Mouse (Mus musculus) small intestine, adult 2 months (tissue): ENCODE measurements around the gene Oser1. TPM values are rescaled to one million over a fixed set of nuclear protein-coding genes. Genes with fewer than 3 reads are reported as not detected.

ENCODE experiments used
- H3K27ac ChIP-seq: fragments of 200-500 bp; 2 replicates; pipeline ENCODE4 v1.5.1; 2012; ENCODE audit warnings: low read depth, low read length, control low read depth, inconsistent platforms; ENCODE audit not compliant: insufficient read depth
- H3K27me3 ChIP-seq: fragments of 200-500 bp; 2 replicates; pipeline ENCODE4 v1.6.1; 2012; ENCODE audit warnings: mild to moderate bottlenecking, moderate library complexity, low read length, inconsistent platforms; ENCODE audit not compliant: control insufficient read depth, insufficient read depth
- H3K36me3 ChIP-seq: fragments of 200-500 bp; 2 replicates; pipeline ENCODE4 v1.6.1; 2012; ENCODE audit warnings: mild to moderate bottlenecking, low read length, control low read depth, inconsistent platforms; ENCODE audit not compliant: control insufficient read depth, insufficient read depth
- H3K4me1 ChIP-seq: fragments of 200-500 bp; 2 replicates; pipeline ENCODE4 v1.6.1; 2012; ENCODE audit warnings: low read length, inconsistent platforms, mixed read lengths; ENCODE audit not compliant: control insufficient read depth, insufficient read depth, insufficient read length
- H3K4me3 ChIP-seq: fragments of 200-500 bp; 2 replicates; pipeline ENCODE4 v1.5.1; 2012; ENCODE audit warnings: low read depth, mild to moderate bottlenecking, control low read depth, inconsistent platforms, low read length, moderate library complexity
- CTCF ChIP-seq: fragments of 200-500 bp; IDR thresholded peaks from 2 replicates; pipeline ENCODE4 v1.5.1; 2012; ENCODE audit warnings: low read depth, mild to moderate bottlenecking, control low read depth, inconsistent platforms, low read length, moderate library complexity, mixed read lengths; ENCODE audit not compliant: insufficient replicate concordance, insufficient read length; ENCODE audit errors: extremely low read depth
- POLR2A ChIP-seq: fragments of 200-500 bp; IDR thresholded peaks from 2 replicates; pipeline ENCODE4 v1.6.1; 2012; ENCODE audit warnings: low read depth, mild to moderate bottlenecking, control low read depth, inconsistent platforms, low read length, moderate library complexity
- WGBS: fragments of 180-500 bp; shearing (Covaris S2); methylation state at CpG from one replicate; pipeline ENCODE4 v1.1.7; 2018; 5-methylcytosine and 5-hydroxymethylcytosine counted together
- polyA plus RNA-seq: library from polyadenylated mRNA; depleted of rRNA; stranded (reverse); fragments of >200 nt; gene quantifications from 2 replicates; pipeline ENCODE4 v1.2.3, GENCODE M21; 2012

Oser1 gene
- polyA plus RNA-seq, 1 experiment = 12.2 TPM

DNA sequence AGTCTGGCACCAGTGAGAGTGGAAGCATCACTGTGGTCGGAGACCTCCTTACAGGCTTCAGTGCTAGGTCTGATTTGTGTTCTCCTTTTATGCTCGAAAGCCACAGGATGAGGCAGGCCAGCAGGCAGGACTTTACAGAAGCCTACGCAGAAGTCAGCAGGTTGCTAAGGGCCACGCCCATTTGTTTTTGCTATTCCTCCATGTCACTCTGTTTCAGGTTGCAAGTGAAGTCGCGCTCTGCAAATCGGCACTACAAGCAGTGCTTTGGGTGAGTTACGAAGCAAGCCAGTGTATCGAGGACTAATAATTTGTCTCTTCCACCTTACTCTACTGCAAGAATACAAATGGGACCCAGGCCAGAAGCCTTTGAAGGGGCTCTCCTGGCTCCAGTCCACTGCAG is 6.8 kb upstream of the Oser1 start:
- TF ChIP-seq POLR2A = no peak
- TF ChIP-seq CTCF = no peak
- no peaks in the 10 kb centered on the region for H3K36me3 ChIP-seq
- H3K27ac ChIP-seq = no peak overlapping the region
- H3K4me3 ChIP-seq = no peak overlapping the region
- WGBS = 85% methylated on average over 9 of the region's 9 CpGs
- H3K4me1 ChIP-seq = peaks cover 5% of the 10 kb centered on the region; the same call in 1 of the 2 replicates
- no peaks in the 10 kb centered on the region for H3K27me3 ChIP-seq

DNA sequence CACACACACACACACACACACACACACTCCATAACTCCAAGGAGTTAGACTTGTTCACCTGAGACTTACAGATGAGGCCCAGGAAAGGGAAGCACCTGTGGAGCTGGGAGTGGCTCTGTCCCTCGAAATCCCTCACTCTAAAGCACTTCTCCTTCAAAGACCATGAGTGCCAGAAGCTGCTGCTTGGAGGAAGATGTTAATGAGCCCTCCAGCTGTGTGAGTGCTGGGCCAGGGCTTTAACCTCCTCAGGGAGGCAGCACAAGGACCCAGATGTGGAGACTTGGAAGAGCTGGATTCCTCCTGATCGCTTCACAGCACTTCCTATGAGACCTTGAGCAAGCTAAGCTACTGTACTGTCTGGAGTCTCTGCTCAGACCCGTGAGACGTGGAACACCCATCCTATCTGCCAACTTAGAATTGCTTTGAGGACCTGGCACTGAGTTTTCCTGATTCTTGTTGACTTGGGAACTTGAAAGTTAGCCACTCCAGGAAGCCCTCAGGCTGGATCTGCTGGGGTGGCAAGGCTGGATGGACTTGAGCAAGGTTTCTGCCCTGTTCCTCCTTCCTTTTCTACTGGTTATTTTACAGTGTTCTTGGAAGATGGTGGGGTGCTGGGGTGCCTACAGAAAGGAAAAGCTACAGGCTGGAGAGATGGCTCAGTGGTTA is 4.0 kb upstream of the Oser1 start:
- no peaks in the 10 kb centered on the region for H3K36me3 ChIP-seq
- WGBS = 50% methylated on average over 4 of the region's 4 CpGs
- TF ChIP-seq CTCF = no peak
- TF ChIP-seq POLR2A = no peak
- H3K4me3 ChIP-seq = no peak overlapping the region
- H3K4me1 ChIP-seq = peaks cover 8% of the 10 kb centered on the region; the same call in 1 of the 2 replicates
- no peak overlapping the region for H3K27ac ChIP-seq
- H3K27me3 ChIP-seq = no peaks in the 10 kb centered on the region

DNA sequence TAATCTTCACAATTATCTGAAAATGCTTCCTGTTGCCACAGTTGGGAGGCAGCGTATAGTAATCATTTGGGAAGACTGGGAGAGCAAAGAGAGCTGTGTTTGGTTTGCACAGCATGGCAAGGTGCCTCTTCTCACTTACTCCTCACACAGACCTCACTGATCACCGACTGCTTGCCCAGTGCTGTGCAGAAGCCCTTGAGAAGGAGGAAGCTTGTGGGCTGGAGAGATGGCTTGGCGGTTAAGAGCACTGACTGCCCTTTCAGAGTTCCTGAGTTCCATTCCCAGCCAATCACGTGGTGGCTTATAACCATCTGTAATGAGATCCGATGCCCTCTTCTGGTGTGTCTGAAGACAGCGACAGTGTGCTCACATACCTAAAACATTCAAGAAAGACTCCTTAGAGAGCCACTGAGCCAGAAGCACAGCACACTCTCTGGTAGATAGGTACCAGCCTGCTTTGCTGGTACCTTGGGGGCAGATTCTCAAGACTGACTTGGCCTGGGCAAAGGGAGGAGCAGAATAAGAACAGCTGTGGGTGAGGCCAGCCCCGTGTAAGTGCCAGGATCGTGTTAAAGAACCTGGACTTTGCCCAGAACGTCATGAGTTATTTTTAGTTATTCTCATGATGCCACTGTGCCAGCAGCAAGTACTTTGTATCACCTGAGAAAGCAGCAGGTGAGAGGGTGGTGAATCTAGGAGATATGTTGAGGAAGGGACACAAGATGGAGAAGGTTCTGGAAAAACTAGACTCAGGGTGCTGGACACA is 1.4 kb downstream of the Oser1 start:
- H3K4me3 ChIP-seq = peak overlapping the region; percentile 34
- no peaks in the 10 kb centered on the region for H3K27me3 ChIP-seq
- 23% methylated on average over 9 of the region's 9 CpGs for WGBS
- peak overlapping the region; percentile 94 for H3K27ac ChIP-seq
- peaks cover 2% of the 10 kb centered on the region; the same call in 1 of the 2 replicates for H3K36me3 ChIP-seq
- H3K4me1 ChIP-seq = peaks cover 26% of the 10 kb centered on the region
- TF ChIP-seq CTCF (no peak), POLR2A (0 out of 2 replicates have a peak, but pooled peaks have one; percentile 37)

DNA sequence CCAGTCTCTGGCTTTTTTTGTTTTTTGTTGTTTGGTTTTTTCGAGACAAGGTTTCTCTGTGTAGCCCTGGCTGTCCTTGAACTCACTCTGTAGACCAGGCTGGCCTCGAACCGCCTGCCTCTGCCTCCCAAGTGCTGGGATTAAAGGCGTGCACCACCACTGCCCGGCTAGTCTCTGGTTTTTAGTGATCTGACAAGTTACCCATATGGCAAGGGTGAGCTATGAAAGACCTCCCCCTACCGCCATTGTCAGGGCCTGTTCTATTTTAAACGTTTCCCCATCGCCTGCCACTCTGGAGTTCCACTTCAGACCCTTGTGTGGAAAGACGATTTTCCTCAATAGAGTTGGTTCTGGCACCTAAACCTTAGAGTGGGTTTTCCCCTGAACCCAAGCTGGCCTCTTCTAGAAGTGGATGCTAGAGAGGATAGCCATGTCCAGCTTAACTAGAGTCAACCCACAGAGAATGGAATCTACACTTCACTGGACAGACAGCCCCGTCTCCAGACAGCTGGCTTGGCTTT is 4.1 kb downstream of the Oser1 start:
- no peaks in the 10 kb centered on the region for H3K27me3 ChIP-seq
- WGBS = 18% methylated on average over 10 of the region's 10 CpGs
- TF ChIP-seq CTCF = no peak
- TF ChIP-seq POLR2A = no peak

DNA sequence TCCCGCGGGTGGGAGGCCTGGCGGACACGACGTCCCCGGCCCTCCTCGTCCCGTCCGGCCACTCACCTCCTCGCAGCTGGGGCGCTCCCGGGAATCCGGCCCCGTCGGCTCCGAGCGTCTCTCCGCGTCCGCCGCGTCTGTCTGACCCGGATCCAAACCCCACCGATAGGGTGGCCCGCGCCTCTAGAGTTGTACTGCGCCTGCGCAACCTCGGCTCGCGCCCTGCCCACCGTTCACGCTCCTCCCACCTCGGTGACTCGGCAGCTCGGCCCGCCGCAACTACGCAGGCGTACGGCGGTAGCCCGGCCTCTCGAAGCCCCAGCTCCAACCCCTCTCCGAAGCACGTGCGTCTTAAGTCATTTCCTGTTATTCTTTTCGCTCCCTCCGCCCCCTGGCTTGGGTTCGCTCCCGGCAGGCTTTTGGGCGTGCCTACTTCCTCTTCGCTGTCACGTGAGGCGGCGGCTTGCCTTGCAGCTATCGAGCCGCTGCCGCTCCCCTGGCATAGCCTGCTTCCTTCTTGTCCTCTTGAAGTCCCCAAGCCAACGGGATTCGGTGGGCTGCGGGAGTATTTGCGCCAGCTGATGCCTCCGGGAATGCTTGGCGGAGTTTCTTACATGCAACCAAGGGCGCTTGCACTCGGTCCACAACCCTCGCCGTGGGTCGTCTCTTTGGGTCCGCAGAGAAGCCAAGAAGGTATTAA is 5.0 kb downstream of the Oser1 start:
- peaks cover 7% of the 10 kb centered on the region for H3K36me3 ChIP-seq
- peak; percentile 26; the same call in 1 of the 2 replicates for TF ChIP-seq CTCF
- peak; percentile 84 for TF ChIP-seq POLR2A
- peak overlapping the region; percentile 89 for H3K4me3 ChIP-seq
- under 1% methylated on average over 71 of the region's 71 CpGs for WGBS
- peaks cover 32% of the 10 kb centered on the region for H3K4me1 ChIP-seq
- H3K27me3 ChIP-seq = no peaks in the 10 kb centered on the region
- peak overlapping the region; percentile 89 for H3K27ac ChIP-seq

More for the DNA sequence above, 4.1 kb downstream of the Oser1 start:
- H3K36me3 ChIP-seq = peaks cover 2% of the 10 kb centered on the region; the same call in 1 of the 2 replicates
- 0 out of 2 replicates have a peak overlapping the region, but pooled peaks have one; percentile 69 for H3K27ac ChIP-seq
- peaks cover 32% of the 10 kb centered on the region for H3K4me1 ChIP-seq
- H3K4me3 ChIP-seq = peak overlapping the region; percentile 83

DNA sequence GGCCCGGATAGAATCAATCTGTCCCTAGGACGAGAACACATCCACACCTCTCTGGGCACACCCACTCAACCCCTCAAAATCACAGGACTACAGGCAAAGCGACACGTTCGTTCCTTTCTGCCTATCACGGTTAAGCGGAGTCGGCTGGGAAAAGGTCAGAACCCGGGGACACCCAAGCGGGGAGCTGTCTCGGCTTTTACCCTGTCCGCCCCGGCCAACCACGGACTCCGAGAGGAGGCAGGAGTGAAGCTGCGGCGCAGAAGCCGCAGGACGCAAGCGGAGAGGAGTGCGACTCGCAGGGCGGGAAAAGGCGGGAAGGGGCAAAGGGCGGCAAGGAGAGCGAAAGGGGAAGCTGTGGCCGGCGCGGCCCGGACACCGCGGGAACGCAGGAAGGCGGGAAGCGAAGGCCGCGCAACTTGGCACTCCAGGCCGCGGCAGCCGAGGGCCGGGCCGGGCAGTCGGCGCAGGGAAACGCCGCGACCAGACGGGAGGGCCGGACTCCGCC is 5.6 kb downstream of the Oser1 start:
- Histone ChIP-seq H3K27ac (peak overlapping the region; percentile 89), H3K4me3 (peak overlapping the region; percentile 89), H3K4me1 (peaks cover 28% of the 10 kb centered on the region), H3K27me3 (no peaks in the 10 kb centered on the region), H3K36me3 (peaks cover 11% of the 10 kb centered on the region)
- under 1% methylated on average over 50 of the region's 50 CpGs for WGBS
- TF ChIP-seq CTCF (no peak), POLR2A (no peak; the same call in 1 of the 2 replicates)

DNA sequence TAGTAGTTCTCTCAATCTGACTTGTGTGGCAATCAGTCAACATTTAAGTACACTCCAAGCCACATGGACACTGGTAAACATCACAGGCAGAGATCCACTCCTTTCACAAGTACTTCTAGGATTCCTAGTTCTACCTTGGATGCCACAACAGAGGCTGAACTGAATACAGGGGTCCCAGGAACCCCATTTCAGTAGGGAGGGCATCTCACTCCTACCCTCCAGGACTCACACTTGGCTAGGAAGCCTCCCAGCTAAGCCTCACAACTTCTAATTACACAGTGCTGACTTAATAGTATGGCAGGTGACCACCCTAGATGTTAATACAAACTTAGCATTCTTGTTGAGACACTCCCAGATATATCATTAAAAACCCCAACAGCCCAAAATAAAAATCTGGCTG is 6.7 kb downstream of the Oser1 start:
- Histone ChIP-seq H3K27ac (no peak overlapping the region), H3K4me1 (peaks cover 20% of the 10 kb centered on the region), H3K4me3 (no peak overlapping the region), H3K27me3 (no peaks in the 10 kb centered on the region), H3K36me3 (peaks cover 13% of the 10 kb centered on the region)
- no peak for TF ChIP-seq POLR2A
- TF ChIP-seq CTCF = no peak
